Mouse (Mus musculus): Measurements from ENCODE around the gene Paxx.

DNA sequence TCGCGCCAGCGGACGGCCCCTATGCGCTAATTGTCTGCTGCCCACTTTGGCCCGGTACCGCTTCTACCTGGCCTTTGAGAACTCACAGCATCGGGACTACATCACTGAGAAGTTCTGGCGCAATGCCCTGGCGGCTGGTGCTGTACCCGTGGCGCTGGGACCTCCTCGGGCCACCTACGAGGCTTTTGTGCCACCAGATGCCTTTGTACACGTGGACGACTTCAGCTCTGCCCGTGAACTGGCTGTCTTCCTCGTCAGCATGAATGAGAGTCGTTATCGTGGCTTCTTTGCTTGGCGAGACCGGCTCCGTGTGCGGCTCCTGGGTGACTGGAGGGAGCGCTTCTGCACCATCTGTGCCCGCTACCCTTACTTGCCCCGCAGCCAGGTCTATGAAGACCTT is 35.4 kb downstream of the Paxx start:
- TF ChIP-seq CTCF (IDR thresholded peaks at IDR 0.05): no peak
- TF ChIP-seq EP300 (IDR thresholded peaks at IDR 0.05): no peak

Data from lung, postnatal 0 days (tissue).